Mouse (Mus musculus) hindbrain, embryonic 15.5 days (tissue): ENCODE measurements around the gene Dph5. TPM values are rescaled to one million over a fixed set of nuclear protein-coding genes. Genes with fewer than 3 reads are reported as not detected.

Source experiments
- ATAC-seq: fragments of 200-750 bp; cut with Nextera tagmentation; 2 replicates; pipeline ENCODE4 v1.8.0; 2017; ENCODE audit warnings: low read depth, moderate number of reproducible peaks, moderate TSS enrichment; ENCODE audit not compliant: low FRiP score
- H3K27ac ChIP-seq: fragments of 300-500 bp; sonication (generic); replicated peaks from 2 replicates; pipeline ENCODE4 v1.5.1; 2015; ENCODE audit warnings: mild to moderate bottlenecking, inconsistent platforms
- H3K27me3 ChIP-seq: fragments of 300-500 bp; sonication (generic); 2 replicates; pipeline ENCODE4 v1.6.1; 2015; ENCODE audit warnings: control low read depth, inconsistent platforms
- H3K36me3 ChIP-seq: fragments of 300-500 bp; sonication (generic); 2 replicates; pipeline ENCODE4 v1.6.1; 2015; ENCODE audit warnings: control low read depth, inconsistent platforms
- H3K4me1 ChIP-seq: fragments of 300-500 bp; sonication (generic); replicated peaks from 2 replicates; pipeline ENCODE4 v1.6.1; 2015; ENCODE audit warnings: control low read depth, inconsistent platforms
- H3K4me2 ChIP-seq: fragments of 300-500 bp; sonication (generic); 2 replicates; pipeline ENCODE4 v1.6.1; 2015; ENCODE audit warnings: moderate library complexity, mild to moderate bottlenecking, inconsistent platforms
- H3K4me3 ChIP-seq: fragments of 300-500 bp; sonication (generic); 2 replicates; pipeline ENCODE4 v1.5.1; 2015; ENCODE audit warnings: mild to moderate bottlenecking, inconsistent platforms
- H3K9ac ChIP-seq: fragments of 300-500 bp; sonication (generic); 2 replicates; pipeline ENCODE4 v1.6.1; 2015; ENCODE audit warnings: inconsistent platforms
- H3K9me3 ChIP-seq: fragments of 300-500 bp; sonication (generic); 2 replicates; pipeline ENCODE4 v1.6.1; 2016; ENCODE audit warnings: control low read depth, inconsistent platforms
- WGBS: fragments of 180-500 bp; shearing (Covaris S2); methylation state at CpG from one replicate; pipeline ENCODE4 v1.1.7; 2015; 5-methylcytosine and 5-hydroxymethylcytosine counted together
- polyA plus RNA-seq: library from polyadenylated mRNA; unstranded; fragments of >200 nt; fragmentation: Nextera tagmentation; extraction: Ambion mirVana; gene quantifications from 2 replicates; pipeline ENCODE4 v1.2.1, GENCODE M21; 2015

The Dph5 gene
- polyA plus RNA-seq, 1 experiment from 2014 or later, result 24.3 TPM

DNA sequence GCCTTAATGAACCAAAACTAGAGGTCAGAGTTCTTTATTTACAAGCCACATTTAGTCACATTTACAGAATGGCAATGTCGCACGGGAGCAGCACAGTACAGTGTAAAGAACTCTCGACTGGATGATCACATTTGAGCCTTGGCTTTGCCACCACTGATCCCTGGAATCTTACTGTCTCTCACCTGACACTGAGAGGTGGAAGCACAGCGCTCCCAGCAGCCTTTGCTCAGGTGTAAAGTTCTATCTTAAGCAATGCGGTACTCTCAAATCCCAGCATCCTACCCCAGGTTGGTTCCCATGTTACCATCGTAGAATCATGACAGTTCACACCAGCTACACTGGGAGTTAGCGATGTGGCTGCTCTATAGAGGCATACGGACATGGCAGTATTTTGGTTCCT is 53.8 kb downstream of the Dph5 start:
- no peak overlapping the region for H3K27ac ChIP-seq
- H3K36me3 ChIP-seq, result peaks cover 35% of the 10 kb centered on the region
- H3K9ac ChIP-seq, result no peak overlapping the region
- 92% methylated on average over 8 of the region's 8 CpGs for WGBS
- H3K4me2 ChIP-seq, result no peak overlapping the region
- no peaks in the 10 kb centered on the region for H3K9me3 ChIP-seq
- H3K27me3 ChIP-seq, result no peaks in the 10 kb centered on the region
- no peak overlapping the region for H3K4me3 ChIP-seq
- ATAC-seq, result no peak
- H3K4me1 ChIP-seq, result no peaks in the 10 kb centered on the region

DNA sequence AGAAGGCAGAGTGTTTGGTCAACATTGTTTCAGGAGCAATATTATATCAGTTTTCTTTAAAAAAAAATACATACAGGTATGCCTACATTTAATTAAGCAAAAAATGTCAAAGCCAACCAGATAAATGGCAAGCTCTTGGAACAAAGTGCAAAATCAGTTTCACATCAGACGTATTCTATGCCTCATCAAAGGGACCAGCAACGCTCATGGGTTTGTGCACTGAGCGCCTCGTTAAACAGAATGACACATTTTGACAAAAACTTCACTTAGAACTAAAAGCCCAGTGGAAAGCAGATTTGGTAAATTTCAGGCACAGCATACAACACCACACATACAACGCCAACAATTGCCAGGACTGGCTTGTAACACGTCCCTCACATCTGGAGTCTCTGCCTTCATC is 56.7 kb downstream of the Dph5 start:
- no peak for ATAC-seq
- Histone ChIP-seq H3K9ac (no peak overlapping the region), H3K36me3 (peaks cover 39% of the 10 kb centered on the region), H3K27me3 (no peaks in the 10 kb centered on the region), H3K4me3 (no peak overlapping the region), H3K9me3 (no peaks in the 10 kb centered on the region), H3K4me1 (no peaks in the 10 kb centered on the region), H3K4me2 (no peak overlapping the region), H3K27ac (no peak overlapping the region)
- 91% methylated on average over 6 of the region's 6 CpGs for WGBS

DNA sequence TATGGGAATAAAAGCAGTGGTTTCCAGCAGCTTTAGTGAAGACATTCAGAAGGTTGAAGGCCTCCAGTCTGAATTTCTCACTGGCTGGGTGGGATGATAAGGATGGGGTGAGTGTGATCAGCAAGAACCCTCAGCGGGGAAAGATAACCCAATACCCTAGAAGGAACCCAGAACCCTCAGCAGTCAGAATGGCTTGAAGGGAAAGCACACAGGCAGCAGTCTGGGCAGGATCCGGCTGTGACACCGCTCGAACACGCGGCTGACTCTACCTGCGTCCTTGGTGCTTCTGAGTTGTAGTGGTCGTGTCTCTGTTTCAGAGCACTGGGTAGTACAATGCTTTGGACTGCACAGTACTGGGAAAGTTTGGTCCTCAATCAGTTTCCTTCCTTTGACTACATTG is 58.6 kb downstream of the Dph5 start:
- no peaks in the 10 kb centered on the region for H3K9me3 ChIP-seq
- no peak overlapping the region for H3K27ac ChIP-seq
- no peak overlapping the region for H3K9ac ChIP-seq
- peaks cover 35% of the 10 kb centered on the region for H3K36me3 ChIP-seq
- no peak overlapping the region for H3K4me3 ChIP-seq
- 95% methylated on average over 8 of the region's 8 CpGs for WGBS
- ATAC-seq, result no peak
- no peak overlapping the region for H3K4me2 ChIP-seq
- H3K27me3 ChIP-seq, result no peaks in the 10 kb centered on the region
- no peaks in the 10 kb centered on the region for H3K4me1 ChIP-seq

DNA sequence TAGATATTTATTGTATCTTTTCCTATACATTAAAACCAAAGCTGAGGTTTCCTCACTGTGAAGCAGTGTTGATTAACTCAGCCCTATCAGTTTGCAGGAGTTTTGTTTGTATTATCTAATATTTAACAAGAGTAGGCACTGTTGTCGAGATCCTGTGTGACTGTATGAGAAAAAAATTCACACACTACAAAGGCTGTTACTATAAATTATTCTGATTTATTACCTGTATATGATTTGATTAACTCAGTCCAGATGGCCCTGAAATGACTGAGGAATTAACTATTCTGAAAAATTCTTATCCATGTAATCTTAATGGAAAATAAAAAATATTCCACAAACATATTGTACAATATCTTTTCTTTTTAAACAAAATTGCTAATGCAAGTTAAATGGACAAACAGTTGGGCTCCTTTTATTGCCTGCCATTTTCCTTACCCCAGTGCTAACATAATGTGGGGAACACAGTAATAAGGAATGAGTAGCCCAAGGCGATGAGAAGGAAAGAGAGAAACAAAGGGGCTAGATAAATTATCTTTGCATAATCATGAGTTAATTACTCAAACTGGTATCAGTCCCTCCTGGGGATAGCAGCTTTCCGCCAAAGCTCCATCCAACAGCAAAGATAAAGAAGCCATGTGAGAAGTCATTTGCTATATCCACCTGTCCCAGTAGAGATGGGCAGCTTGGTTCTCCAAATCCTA is 61.7 kb downstream of the Dph5 start:
- Histone ChIP-seq H3K9ac (no peak overlapping the region), H3K4me1 (no peaks in the 10 kb centered on the region), H3K36me3 (peaks cover 21% of the 10 kb centered on the region), H3K27me3 (no peaks in the 10 kb centered on the region), H3K9me3 (no peaks in the 10 kb centered on the region), H3K27ac (no peak overlapping the region), H3K4me2 (no peak overlapping the region), H3K4me3 (no peak overlapping the region)
- WGBS, result 37% methylated on average over 3 of the region's 3 CpGs
- ATAC-seq, result peak; percentile 63; the same call in 1 of the 2 replicates

DNA sequence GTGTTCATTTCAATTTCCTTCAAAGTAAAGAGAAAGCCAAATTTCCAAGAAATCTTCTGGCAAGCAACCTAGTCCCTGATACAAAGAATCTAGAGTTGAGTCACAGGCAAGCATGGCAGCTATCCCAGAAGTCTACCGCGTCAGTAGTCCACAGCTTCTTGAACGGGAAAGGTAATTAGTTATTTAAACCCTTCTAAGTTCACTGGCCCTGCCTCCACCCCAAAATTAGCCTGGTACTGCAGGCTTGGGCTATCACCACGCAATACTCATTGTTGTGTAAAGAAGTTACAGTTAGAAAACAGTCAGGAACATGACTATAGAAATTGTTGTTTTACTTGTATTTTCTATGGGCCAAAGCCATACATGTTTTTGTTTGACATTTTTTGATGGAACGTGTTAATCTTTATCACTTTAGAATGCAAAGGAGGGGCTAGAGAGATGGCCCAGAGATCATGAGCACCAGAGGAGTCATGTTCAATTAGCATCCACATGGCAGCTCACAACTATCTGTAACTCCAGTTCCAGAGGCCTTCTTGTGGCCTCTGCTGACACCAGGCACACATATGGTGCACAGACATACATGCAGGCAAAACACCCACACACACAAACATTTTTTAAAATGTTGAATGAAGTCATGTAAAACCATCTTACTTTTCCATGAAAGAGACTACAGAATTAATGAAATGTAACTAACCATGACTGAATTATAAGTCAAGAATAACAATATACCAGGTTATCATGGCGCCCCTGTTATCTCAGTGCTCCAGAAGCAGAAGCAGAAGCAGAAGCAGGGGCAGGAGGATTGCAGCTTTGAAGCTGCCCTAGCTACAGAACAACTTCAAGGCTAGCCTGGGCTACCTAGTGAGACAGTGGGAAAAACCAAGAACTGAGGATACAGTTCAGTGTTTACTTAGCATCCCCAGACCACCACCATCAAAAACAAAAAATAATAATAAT is 62.6 kb downstream of the Dph5 start:
- Histone ChIP-seq H3K36me3 (peaks cover 20% of the 10 kb centered on the region), H3K4me2 (no peak overlapping the region)
- WGBS, result 73% methylated on average over 6 of the region's 6 CpGs

DNA sequence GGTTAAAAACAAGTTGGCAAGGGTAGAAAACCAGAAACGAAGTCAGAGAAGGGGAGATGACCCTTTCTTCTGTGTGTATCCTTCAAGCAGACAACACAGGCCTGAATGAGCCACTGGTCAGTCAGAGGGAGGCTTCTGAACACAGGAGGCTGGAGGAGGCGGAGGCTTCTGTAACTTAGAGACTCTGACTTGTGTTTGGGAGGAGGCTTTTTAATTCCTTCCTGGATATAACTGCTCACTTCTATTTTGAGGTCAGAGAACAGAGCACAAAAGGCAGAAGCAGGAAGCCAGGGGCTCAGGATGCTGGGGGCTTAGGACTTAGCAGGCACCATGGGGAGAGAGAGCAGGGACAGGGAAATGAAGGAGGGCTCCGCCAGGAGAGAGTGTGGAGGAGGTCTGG is 63.6 kb downstream of the Dph5 start:
- no peak overlapping the region for H3K27ac ChIP-seq
- no peaks in the 10 kb centered on the region for H3K27me3 ChIP-seq
- 0 out of 2 replicates have a peak, but pooled peaks have one; percentile 54 for ATAC-seq
- H3K4me2 ChIP-seq, result no peak overlapping the region
- no peak overlapping the region for H3K9ac ChIP-seq
- H3K36me3 ChIP-seq, result peaks cover 20% of the 10 kb centered on the region
- H3K4me3 ChIP-seq, result no peak overlapping the region
- no peaks in the 10 kb centered on the region for H3K4me1 ChIP-seq
- WGBS, result 73% methylated on average over 3 of the region's 3 CpGs
- no peaks in the 10 kb centered on the region for H3K9me3 ChIP-seq

More for the DNA sequence above, 62.6 kb downstream of the Dph5 start:
- Histone ChIP-seq H3K4me1 (no peaks in the 10 kb centered on the region), H3K9me3 (no peaks in the 10 kb centered on the region), H3K27ac (no peak overlapping the region), H3K9ac (no peak overlapping the region), H3K4me3 (no peak overlapping the region), H3K27me3 (no peaks in the 10 kb centered on the region)
- 0 out of 2 replicates have a peak, but pooled peaks have one; percentile 38 for ATAC-seq

DNA sequence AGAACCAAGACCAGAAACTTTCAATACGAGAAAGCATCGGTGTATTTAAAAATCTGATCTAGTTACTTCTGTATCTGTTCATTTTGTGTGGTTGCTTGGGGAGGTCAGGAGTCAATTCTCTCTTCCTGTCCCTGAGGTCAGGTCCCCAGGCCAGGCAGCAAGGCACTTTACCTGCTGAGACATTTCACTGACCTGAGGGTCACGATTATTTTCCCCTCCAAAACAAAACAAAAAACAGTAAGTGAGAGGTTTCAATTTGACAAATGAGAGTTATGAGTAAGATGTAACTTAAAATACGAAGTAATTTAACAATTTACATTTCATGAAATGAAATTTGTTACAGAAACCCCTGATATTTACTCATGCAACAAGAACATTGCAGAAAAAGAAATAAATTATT is 64.7 kb downstream of the Dph5 start:
- 86% methylated on average over 4 of the region's 4 CpGs for WGBS
- Histone ChIP-seq H3K36me3 (peaks cover 25% of the 10 kb centered on the region), H3K4me3 (no peak overlapping the region), H3K4me2 (no peak overlapping the region), H3K4me1 (no peaks in the 10 kb centered on the region), H3K27ac (no peak overlapping the region), H3K9me3 (no peaks in the 10 kb centered on the region), H3K9ac (no peak overlapping the region), H3K27me3 (no peaks in the 10 kb centered on the region)
- no peak for ATAC-seq

DNA sequence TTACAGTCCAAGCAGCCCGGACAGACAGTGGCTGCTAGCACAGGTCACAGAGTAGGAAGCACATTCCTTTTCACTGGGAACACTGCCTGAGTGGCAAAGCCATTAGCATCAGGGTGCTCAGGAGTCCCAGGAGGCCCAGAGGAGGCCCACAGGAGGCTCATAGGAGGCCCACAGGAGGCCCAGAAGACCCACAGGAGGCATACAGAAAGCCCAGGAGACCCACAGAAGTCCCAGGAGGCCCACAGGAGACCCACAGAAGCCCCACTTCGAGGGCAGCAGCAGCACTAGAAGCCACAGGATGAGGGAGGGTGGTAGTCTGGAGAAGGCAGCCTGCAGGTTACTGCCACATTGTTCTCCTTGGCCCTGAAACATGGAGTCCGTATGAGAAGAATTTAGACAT is 65.5 kb downstream of the Dph5 start:
- no peak overlapping the region for H3K9ac ChIP-seq
- no peak overlapping the region for H3K4me3 ChIP-seq
- H3K9me3 ChIP-seq, result no peaks in the 10 kb centered on the region
- H3K36me3 ChIP-seq, result peaks cover 28% of the 10 kb centered on the region
- WGBS, result 80% methylated on average over 3 of the region's 3 CpGs
- no peaks in the 10 kb centered on the region for H3K27me3 ChIP-seq
- H3K27ac ChIP-seq, result no peak overlapping the region
- no peaks in the 10 kb centered on the region for H3K4me1 ChIP-seq
- ATAC-seq, result no peak
- no peak overlapping the region for H3K4me2 ChIP-seq

DNA sequence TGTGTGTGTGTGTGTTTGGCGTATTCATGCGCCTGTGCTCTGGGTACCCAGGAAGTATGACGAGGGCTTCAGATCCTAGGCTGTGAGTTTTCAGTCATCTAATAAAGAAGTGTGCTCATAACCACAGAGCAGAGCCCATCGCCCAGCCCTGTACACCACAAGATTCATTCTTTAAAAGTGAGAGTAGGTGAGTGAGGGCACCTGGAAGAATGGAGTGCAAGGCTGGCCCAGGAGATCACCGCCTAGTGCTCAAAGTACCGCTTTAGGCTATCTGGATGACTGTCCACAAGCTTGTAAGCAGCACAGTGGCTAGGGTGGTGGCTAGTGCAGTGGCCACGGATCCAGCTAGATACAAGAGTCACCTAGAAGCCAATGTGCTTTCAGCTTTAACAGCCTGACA is 69.6 kb downstream of the Dph5 start:
- Histone ChIP-seq H3K9ac (no peak overlapping the region), H3K4me3 (no peak overlapping the region), H3K27ac (no peak overlapping the region), H3K36me3 (peaks cover 28% of the 10 kb centered on the region), H3K4me2 (no peak overlapping the region), H3K9me3 (no peaks in the 10 kb centered on the region), H3K27me3 (no peaks in the 10 kb centered on the region), H3K4me1 (no peaks in the 10 kb centered on the region)
- no peak for ATAC-seq
- WGBS, result 95% methylated on average over 7 of the region's 7 CpGs

DNA sequence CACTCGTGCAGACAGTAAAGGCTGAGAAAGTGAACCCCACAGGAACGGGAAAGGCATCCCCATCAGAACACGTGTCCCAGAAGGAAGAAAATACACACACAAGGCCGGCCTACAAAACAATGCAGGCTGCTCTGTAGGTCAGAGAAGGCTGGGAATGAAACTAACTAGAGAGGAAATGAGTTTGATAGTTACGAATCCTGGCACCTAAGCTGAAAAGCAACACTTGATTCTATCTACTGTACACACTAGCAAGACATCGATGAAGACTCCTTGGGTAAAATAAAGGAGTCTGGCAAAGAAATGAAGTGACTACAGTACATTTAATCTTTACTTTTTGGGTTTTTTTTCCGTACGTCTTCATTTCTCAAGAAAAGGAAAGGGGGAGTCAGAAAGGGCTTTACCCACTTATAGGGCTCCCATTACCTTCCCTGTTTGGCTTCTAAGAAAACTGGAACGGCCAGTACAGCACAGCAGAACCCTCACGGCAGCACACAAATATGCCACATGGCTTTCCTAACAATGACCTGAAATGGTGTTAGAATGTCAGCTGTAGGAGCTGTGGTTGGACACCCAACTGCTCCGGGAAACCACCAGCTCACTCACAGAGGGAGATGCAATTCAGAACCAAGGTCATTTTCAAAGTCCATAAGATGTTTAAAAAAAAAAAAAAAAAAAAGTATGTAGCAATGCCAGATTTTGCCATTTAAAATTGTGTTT is 73.8 kb downstream of the Dph5 start:
- H3K9ac ChIP-seq, result no peak overlapping the region
- no peak overlapping the region for H3K4me2 ChIP-seq
- no peaks in the 10 kb centered on the region for H3K4me1 ChIP-seq
- ATAC-seq, result no peak
- 80% methylated on average over 11 of the region's 11 CpGs for WGBS
- no peak overlapping the region for H3K27ac ChIP-seq
- no peak overlapping the region for H3K4me3 ChIP-seq
- H3K9me3 ChIP-seq, result no peaks in the 10 kb centered on the region
- H3K27me3 ChIP-seq, result no peaks in the 10 kb centered on the region
- peaks cover 11% of the 10 kb centered on the region for H3K36me3 ChIP-seq

DNA sequence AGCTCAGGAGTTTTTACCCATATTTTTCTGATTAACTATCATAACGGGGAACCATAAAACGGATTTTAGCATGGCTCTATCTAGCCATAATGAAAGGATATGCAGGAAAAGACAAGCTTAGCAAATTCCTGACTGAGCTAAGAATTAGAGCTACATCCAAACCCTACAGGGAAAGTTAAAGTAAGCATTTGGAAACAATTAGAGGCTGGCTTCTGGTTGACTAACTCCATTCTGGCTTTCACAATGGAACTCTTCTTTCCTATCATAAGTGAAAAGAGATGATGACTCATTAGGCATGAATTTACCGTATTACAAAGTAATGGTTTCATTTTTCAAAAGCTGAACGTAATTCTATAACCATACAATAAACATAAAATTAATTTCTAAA is 74.4 kb downstream of the Dph5 start:
- WGBS, result 49% methylated on average over 4 of the region's 4 CpGs
- H3K4me1 ChIP-seq, result no peaks in the 10 kb centered on the region
- ATAC-seq, result no peak

DNA sequence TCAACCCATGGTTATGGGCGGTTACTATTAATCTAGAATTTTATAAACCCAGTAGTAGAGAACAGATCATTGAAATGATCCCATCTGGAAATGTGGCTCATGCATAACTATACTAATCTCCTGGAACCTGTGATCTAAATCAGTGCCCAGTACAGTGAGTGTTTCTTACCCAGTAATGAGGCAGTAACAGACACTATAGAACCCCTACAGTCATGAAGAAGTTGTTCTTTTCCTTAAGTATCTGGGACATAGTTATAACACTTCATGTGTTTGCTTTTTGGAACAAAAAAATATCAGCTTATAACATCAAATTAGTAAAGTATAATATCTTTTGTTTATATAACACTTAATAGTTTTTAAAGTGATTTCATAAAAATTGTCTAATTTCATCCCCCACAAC is 76.0 kb downstream of the Dph5 start:
- H3K9me3 ChIP-seq, result no peaks in the 10 kb centered on the region
- ATAC-seq, result no peak

More for the DNA sequence above, 74.4 kb downstream of the Dph5 start:
- Histone ChIP-seq H3K36me3 (peaks cover 9% of the 10 kb centered on the region), H3K9me3 (no peaks in the 10 kb centered on the region), H3K27ac (no peak overlapping the region), H3K9ac (no peak overlapping the region), H3K4me3 (no peak overlapping the region), H3K4me2 (no peak overlapping the region), H3K27me3 (no peaks in the 10 kb centered on the region)

More for the DNA sequence above, 76.0 kb downstream of the Dph5 start:
- Histone ChIP-seq H3K36me3 (no peaks in the 10 kb centered on the region), H3K27ac (no peak overlapping the region), H3K27me3 (no peaks in the 10 kb centered on the region), H3K4me1 (no peaks in the 10 kb centered on the region), H3K4me2 (no peak overlapping the region), H3K9ac (no peak overlapping the region), H3K4me3 (no peak overlapping the region)
- WGBS, result 95% methylated on average over 1 of the region's 1 CpGs
